Comparison of ENCODE assay signal across 10 mouse cellular contexts in genomic region chr17:29883351-29883750, GRCm38 (mm10).
DNase-seq lines count a peak whose midpoint lies in the region; ATAC-seq lines count a peak whose summit lies in the region.
"Had no signal": no experiment of that assay in that cellular context is flagged by ENCODE, and none has a peak within 500 bp of the region (broad histone marks: within the 10 kb centered on the region; RNA-seq: fewer than 3 reads in every experiment).

No protein-coding gene starts in this region.

- ATAC-seq in limb, embryonic 13.5 days (ENCODE audit: low FRiP score, low read depth) = no peak
- ATAC-seq in midbrain, embryonic 11.5 days (ENCODE audit: low FRiP score) = 0 out of 2 replicates have a peak, but pooled peaks have one; percentile 1
- ATAC-seq in neural tube, embryonic 14.5 days (ENCODE audit: low read depth) = no peak
- ATAC-seq in liver, embryonic 12.5 days = no peak
- ATAC-seq: intestine, embryonic 16.5 days had no signal

- WGBS in limb, embryonic 13.5 days = 38% methylated on average over 9 of the region's 9 CpGs
- 47% methylated on average over 9 of the region's 9 CpGs for WGBS in limb, embryonic 10.5 days
- 48% methylated on average over 9 of the region's 9 CpGs for WGBS in hindbrain, embryonic 10.5 days
- WGBS in midbrain, embryonic 11.5 days = 31% methylated on average over 9 of the region's 9 CpGs
- WGBS in neural tube, embryonic 14.5 days = 41% methylated on average over 9 of the region's 9 CpGs
- WGBS in liver, embryonic 12.5 days (ENCODE audit: insufficient replicate concordance) = 47% methylated on average over 9 of the region's 9 CpGs

- no peak overlapping the region for H3K4me2 ChIP-seq in limb, embryonic 13.5 days (replicated peaks)
- H3K4me2 ChIP-seq in midbrain, embryonic 11.5 days = no peak overlapping the region
- H3K4me2 ChIP-seq in neural tube, embryonic 14.5 days (ENCODE audit: low read depth, low read length) = peak overlapping the region; percentile 97
- H3K4me2 ChIP-seq in liver, embryonic 12.5 days = no peak overlapping the region

- H3K9ac ChIP-seq in limb, embryonic 13.5 days = 0 out of 2 replicates have a peak overlapping the region, but pooled peaks have one; percentile 8
- H3K9ac ChIP-seq in midbrain, embryonic 11.5 days (ENCODE audit: low read length) = no peak overlapping the region
- peak overlapping the region; percentile 44 for H3K9ac ChIP-seq in neural tube, embryonic 14.5 days (replicated peaks; ENCODE audit: low read depth, low read length)
- H3K9ac ChIP-seq in liver, embryonic 12.5 days = no peak overlapping the region

- no peaks in the 10 kb centered on the region for H3K9me3 ChIP-seq in limb, embryonic 13.5 days
- no peaks in the 10 kb centered on the region for H3K9me3 ChIP-seq in limb, embryonic 10.5 days (replicated peaks)
- H3K9me3 ChIP-seq in hindbrain, embryonic 10.5 days = no peaks in the 10 kb centered on the region
- H3K9me3 ChIP-seq in midbrain, embryonic 11.5 days (ENCODE audit: control insufficient read depth, low read length) = no peaks in the 10 kb centered on the region
- H3K9me3 ChIP-seq in neural tube, embryonic 14.5 days (ENCODE audit: control insufficient read depth, low read length) = no peaks in the 10 kb centered on the region
- H3K9me3 ChIP-seq in liver, embryonic 12.5 days (replicated peaks) = peaks cover 10% of the 10 kb centered on the region; the same call in 1 of the 2 replicates

- no peak for DNase-seq in limb, embryonic 10.5 days (ENCODE audit: low spot score)
- no peak for DNase-seq in hindbrain, embryonic 10.5 days (ENCODE audit: low spot score)
- DNase-seq in midbrain, embryonic 11.5 days (ENCODE audit: low spot score, missing footprints) = no peak
- DNase-seq in left cerebral cortex, adult 18-20 months (ENCODE audit: low spot score in 2 of 2) = no peak
- no peak for DNase-seq in urinary bladder, postnatal 25 days (ENCODE audit: low spot score)

- no peaks in the 10 kb centered on the region for H3K36me3 ChIP-seq in limb, embryonic 13.5 days
- H3K36me3 ChIP-seq in limb, embryonic 10.5 days = 0 out of 2 replicates have a peak, but pooled peaks cover 5% of the 10 kb centered on the region
- H3K36me3 ChIP-seq in hindbrain, embryonic 10.5 days = no peaks in the 10 kb centered on the region
- H3K36me3 ChIP-seq in midbrain, embryonic 11.5 days (ENCODE audit: control insufficient read depth, insufficient read depth, low read length) = no peaks in the 10 kb centered on the region
- no peaks in the 10 kb centered on the region for H3K36me3 ChIP-seq in neural tube, embryonic 14.5 days (ENCODE audit: control insufficient read depth, insufficient read depth, low read length)
- H3K36me3 ChIP-seq in liver, embryonic 12.5 days = no peaks in the 10 kb centered on the region

- H3K27ac ChIP-seq in limb, embryonic 13.5 days = no peak overlapping the region
- H3K27ac ChIP-seq in limb, embryonic 10.5 days = no peak overlapping the region
- H3K27ac ChIP-seq in hindbrain, embryonic 10.5 days = peak overlapping the region; percentile 50
- H3K27ac ChIP-seq in midbrain, embryonic 11.5 days (ENCODE audit: low read depth, low read length) = no peak overlapping the region
- H3K27ac ChIP-seq in neural tube, embryonic 14.5 days (ENCODE audit: low read depth, low read length) = peak overlapping the region; percentile 28; the same call in 1 of the 2 replicates
- H3K27ac ChIP-seq in liver, embryonic 12.5 days = no peak overlapping the region
- H3K27ac ChIP-seq: heart, adult 2 months had no signal

- H3K4me1 ChIP-seq in limb, embryonic 13.5 days = peaks cover 27% of the 10 kb centered on the region
- peaks cover 49% of the 10 kb centered on the region for H3K4me1 ChIP-seq in limb, embryonic 10.5 days
- H3K4me1 ChIP-seq in hindbrain, embryonic 10.5 days (replicated peaks) = peaks cover 59% of the 10 kb centered on the region
- peaks cover 18% of the 10 kb centered on the region for H3K4me1 ChIP-seq in midbrain, embryonic 11.5 days (ENCODE audit: control insufficient read depth, insufficient read depth, low read length)
- peaks cover 39% of the 10 kb centered on the region for H3K4me1 ChIP-seq in neural tube, embryonic 14.5 days (ENCODE audit: control insufficient read depth, insufficient read depth, low read length)
- peaks cover 43% of the 10 kb centered on the region for H3K4me1 ChIP-seq in liver, embryonic 12.5 days

- H3K27me3 ChIP-seq in limb, embryonic 13.5 days = peaks cover 35% of the 10 kb centered on the region
- H3K27me3 ChIP-seq in limb, embryonic 10.5 days (ENCODE audit: low read depth, poor library complexity, severe bottlenecking) = peaks cover 47% of the 10 kb centered on the region
- H3K27me3 ChIP-seq in hindbrain, embryonic 10.5 days (ENCODE audit: insufficient read depth, poor library complexity, severe bottlenecking) = peaks cover 52% of the 10 kb centered on the region
- peaks cover 11% of the 10 kb centered on the region for H3K27me3 ChIP-seq in midbrain, embryonic 11.5 days (ENCODE audit: control insufficient read depth, insufficient read depth, low read length)
- peaks cover 3% of the 10 kb centered on the region for H3K27me3 ChIP-seq in neural tube, embryonic 14.5 days (ENCODE audit: control insufficient read depth, insufficient read depth, low read length)
- H3K27me3 ChIP-seq in liver, embryonic 12.5 days (replicated peaks) = peaks cover 65% of the 10 kb centered on the region

- H3K4me3 ChIP-seq in limb, embryonic 13.5 days = no peak overlapping the region
- H3K4me3 ChIP-seq in limb, embryonic 10.5 days = no peak overlapping the region
- 0 out of 2 replicates have a peak overlapping the region, but pooled peaks have one; percentile 20 for H3K4me3 ChIP-seq in hindbrain, embryonic 10.5 days
- H3K4me3 ChIP-seq in midbrain, embryonic 11.5 days (ENCODE audit: low read depth, low read length) = no peak overlapping the region
- peak overlapping the region; percentile 62 for H3K4me3 ChIP-seq in neural tube, embryonic 14.5 days (ENCODE audit: low read depth, low read length)
- H3K4me3 ChIP-seq in liver, embryonic 12.5 days = no peak overlapping the region
- H3K4me3 ChIP-seq: heart, adult 2 months had no signal

Comparison
In these comparisons a context has a peak if more than half of its experiments do, and no peak if none do; other contexts are left out.
1. H3K27ac ChIP-seq: peak in hindbrain, embryonic 10.5 days (single experiment) and neural tube, embryonic 14.5 days (single experiment); none in limb, embryonic 13.5 days (single experiment), limb, embryonic 10.5 days (single experiment), midbrain, embryonic 11.5 days (single experiment) and liver, embryonic 12.5 days (single experiment).
2. H3K4me3 ChIP-seq: peak in hindbrain, embryonic 10.5 days (single experiment) and neural tube, embryonic 14.5 days (single experiment); none in limb, embryonic 13.5 days (single experiment), limb, embryonic 10.5 days (single experiment), midbrain, embryonic 11.5 days (single experiment) and liver, embryonic 12.5 days (single experiment).
3. H3K9ac ChIP-seq: peak in limb, embryonic 13.5 days (single experiment) and neural tube, embryonic 14.5 days (single experiment); none in midbrain, embryonic 11.5 days (single experiment) and liver, embryonic 12.5 days (single experiment).